Mouse (Mus musculus) erythroblast, embryonic 14.5 days (primary cell): ENCODE data around the gene Gpr1.

ENCODE experiments used
- GATA1 ChIP-seq: IDR thresholded peaks from 2 replicates; pipeline ENCODE4 v1.6.1; 2012; ENCODE audit warnings: low read length, inconsistent platforms, mixed read lengths
- TAL1 ChIP-seq: IDR thresholded peaks from 3 replicates; pipeline ENCODE4 v1.6.1; 2012; ENCODE audit warnings: low read length, inconsistent platforms, mixed read lengths

DNA sequence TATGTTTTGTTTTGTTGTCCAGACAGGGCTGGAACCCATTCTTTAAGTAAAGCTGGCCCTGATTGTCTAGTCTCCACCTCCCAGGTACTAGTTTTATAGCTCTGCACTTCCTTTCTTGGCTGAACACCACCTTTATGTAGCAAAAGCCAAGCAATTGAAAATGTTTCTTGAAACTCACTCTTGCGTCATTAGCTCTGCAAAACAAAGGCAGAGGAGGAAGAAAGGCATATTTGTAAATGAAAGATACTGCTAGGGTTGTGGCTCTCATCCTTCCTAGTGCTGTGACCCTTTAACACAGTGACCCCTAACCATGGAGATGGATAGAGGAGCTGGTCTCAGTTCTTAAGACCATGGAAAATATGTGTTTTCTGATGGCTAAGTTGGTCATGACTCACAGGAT is 12.7 kb downstream of the Gpr1 start:
- TF ChIP-seq GATA1 (no peak), TAL1 (no peak)
